Mouse (Mus musculus) left cerebral cortex, adult 8-10 months (tissue): Measurements from ENCODE around the gene Gm8265. TPM values are rescaled to one million over a fixed set of nuclear protein-coding genes. Genes with fewer than 3 reads are reported as not detected.
"Not testable (repeated sequence)": the region's sequence is repeated elsewhere in the genome, so short reads cannot be mapped to it uniquely, and the experiment has no call there.

Source experiments
- DNase-seq, 2 experiments: peaks; one replicate each; pipeline ENCODE4 v3.0.0; 2022; ENCODE audit warnings: low spot score in 2 of 2
- total RNA-seq, 4 experiments: library from RNA; stranded (reverse); gene quantifications; 2 replicates each; pipeline ENCODE4 v1.2.4; 2022

The Gm8265 gene
- not detected for total RNA-seq

- not testable (repeated sequence) for DNase-seq
These were observed at the start of gene Gm8265 for GRCm38 (mm10) chr14:5632928-5633327. Gm8265 (minus strand) TSS chr14:5633028.

Other genes with a start within 250 kb of the Gm8265 start
- gene Gm3500, start 244.0 kb downstream of the Gm8265 start, total RNA-seq, result not detected
- gene Gm3194, start 177.6 kb downstream of the Gm8265 start, total RNA-seq, result 1 to 10 TPM; 2.4 to 3.4 (median 2.8) TPM
- gene Gm8246, start 155.2 kb downstream of the Gm8265 start, total RNA-seq, result not detected
- gene Gm3187, start 148.8 kb downstream of the Gm8265 start, total RNA-seq, result not detected
- gene Gm3488, start 131.4 kb downstream of the Gm8265 start, total RNA-seq, result 1 to 10 TPM in 1 of 4 experiments, under 1 TPM in 2, not detected in 1; 0.80 to 2.7 (median 0.95) TPM
- gene Gm3532, start 94.5 kb downstream of the Gm8265 start, total RNA-seq, result not detected
- not detected for gene Gm9603, start 54.4 kb upstream of the Gm8265 start, total RNA-seq
- gene Gm3373, start 108.5 kb upstream of the Gm8265 start, total RNA-seq, result 1 to 10 TPM in 1 of 4 experiments, under 1 TPM in 1, not detected in 2; 0.32 to 1.1 TPM
- 1 to 10 TPM; 2.8 to 3.9 (median 3.0) TPM for gene Gm3383, start 175.0 kb upstream of the Gm8265 start, total RNA-seq
- not detected for gene Gm3424, start 197.3 kb upstream of the Gm8265 start, total RNA-seq
- 1 to 10 TPM in 3 of 4 experiments, under 1 TPM in 1; 0.73 to 1.5 (median 1.1) TPM for gene Gm8237, start 247.4 kb upstream of the Gm8265 start, total RNA-seq